Mouse (Mus musculus) cerebellum, postnatal 10 days (tissue): ENCODE data around the gene Gm136.
"Not testable (repeated sequence)": the region's sequence is repeated elsewhere in the genome, so short reads cannot be mapped to it uniquely, and the experiment has no call there.

Source experiments
- DNase-seq, 2 experiments: peaks; one replicate each; pipeline ENCODE4 v3.0.0; 2021; ENCODE audit warnings: mixed read lengths in 2 of 2

Gene Gm136

DNA sequence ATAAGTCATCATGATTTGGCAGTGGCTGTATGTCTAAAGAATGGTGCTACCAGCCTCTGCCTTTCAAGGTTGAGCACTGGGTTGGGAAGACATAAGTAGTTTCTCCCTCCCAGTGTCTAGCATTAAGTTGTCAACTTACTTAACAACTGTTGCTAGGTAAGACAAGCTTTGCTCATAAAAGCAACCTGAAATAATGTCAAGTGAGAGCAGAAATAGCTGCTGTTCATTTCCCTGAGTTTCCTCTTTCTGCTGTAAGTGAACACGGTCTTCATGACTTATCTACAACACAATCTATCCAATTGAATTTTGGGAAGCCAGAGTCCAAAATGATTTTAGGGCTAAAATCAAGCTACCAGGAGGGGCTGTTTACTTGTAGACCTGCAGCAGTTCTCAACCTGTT, at the start of gene Gm136:
Gene Gm136 (minus strand): TSS at position 101 of the 400 bp plus-strand sequence.
- no peak for DNase-seq

DNA sequence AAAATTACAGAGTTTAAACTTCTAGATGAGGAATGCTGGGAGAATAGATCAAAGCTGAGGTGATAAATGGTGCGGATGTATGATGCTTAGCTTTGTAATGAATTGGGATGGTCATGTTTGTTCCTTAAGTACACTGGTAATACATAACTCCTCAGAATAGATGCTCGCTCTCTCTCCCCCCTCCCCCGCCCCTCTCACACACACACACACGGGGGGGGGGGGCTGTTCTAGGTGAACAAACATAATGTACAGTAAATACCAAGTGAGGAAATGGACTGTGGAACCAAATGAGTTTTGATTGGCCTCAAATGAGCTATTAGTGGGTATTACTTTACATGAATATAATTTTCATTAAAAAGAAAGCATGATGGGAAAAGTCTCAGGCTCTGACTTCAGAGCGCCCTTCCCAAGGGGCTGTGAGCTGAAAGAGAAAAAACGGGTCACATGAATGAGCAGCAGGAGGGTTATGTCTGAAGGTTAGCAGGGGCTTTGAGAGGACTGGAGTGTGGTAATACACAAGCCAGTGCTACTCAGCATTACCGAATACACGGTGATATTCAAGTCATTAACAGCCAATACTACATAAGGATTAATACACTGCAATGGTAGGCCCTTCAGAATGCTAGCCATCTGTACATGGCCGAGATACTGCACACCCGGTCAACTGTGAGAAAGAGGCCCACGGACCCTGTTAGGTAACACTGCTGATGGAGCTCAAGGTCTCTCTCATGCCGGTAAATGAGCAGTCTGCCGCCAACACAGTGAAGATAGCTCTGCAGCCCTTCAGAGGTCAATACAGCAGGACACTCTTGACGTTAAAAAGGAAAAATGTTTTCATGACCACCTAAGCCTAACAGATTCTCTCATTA, 45.3 kb upstream of the Gm136 start:
- DNase-seq = no peak

DNA sequence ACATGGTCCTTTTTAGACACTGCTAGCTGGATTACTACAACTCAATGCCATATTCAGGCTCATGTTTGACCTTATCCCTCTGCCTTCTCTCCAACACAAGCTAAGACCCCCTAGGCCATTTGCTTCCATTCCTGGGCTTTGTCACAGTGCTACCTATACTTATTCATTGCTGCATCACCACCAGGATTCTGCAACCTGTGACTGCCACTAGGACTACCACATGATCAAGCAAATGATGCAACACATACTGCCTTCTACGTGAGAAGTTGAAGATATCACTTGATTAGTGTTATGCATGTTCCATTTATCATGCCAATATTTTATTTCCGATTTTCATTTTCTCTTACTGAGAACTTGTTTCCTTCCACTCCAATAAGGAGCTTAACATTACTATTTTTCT, 41.9 kb upstream of the Gm136 start:
- DNase-seq = no peak

GRCm38 (mm10) chr4:34797294-34797983, 41.4 kb upstream of the Gm136 start:
- DNase-seq = no peak

DNA sequence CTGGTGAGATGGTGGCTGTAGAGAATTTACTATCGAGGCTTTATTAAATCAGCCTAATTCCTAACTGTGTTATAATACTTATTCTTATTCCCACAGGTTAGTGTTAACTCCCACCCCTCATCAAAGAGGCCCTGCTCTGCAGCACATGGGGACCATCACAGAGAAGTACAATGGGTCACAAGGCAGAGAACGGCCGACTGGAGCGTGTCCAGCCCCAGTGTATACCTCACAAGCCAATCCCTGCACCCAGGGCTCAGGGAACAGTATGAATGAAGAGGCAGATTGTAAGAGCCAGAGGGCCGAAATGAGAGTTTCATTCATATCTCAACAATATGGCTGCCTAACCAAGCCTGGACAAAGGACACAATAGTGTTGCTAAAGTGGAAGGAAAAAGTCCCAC, 40.2 kb upstream of the Gm136 start:
- DNase-seq = no peak

GRCm38 (mm10) chr4:34786476-34786875, 30.4 kb upstream of the Gm136 start:
- no peak for DNase-seq

DNA sequence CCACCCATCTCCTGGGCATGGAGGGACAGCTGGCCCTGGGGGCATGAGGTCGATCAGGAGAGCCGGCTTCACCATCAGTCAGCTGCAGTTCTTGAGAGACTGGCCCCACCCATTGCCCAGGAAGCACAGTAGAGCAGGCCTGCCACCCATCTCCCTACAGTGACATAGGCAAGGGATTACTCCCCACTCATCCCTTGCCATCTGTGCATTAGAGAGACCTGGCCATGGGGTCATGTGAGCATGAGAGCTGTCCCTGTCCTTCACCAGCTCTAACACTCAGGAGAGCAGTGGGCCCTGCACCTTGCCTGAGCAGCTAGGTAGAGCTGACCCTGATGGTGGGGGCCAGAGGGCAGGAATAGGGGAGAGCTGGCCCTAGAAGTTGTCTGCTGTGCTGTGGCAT, 29.6 kb upstream of the Gm136 start:
- no peak for DNase-seq

DNA sequence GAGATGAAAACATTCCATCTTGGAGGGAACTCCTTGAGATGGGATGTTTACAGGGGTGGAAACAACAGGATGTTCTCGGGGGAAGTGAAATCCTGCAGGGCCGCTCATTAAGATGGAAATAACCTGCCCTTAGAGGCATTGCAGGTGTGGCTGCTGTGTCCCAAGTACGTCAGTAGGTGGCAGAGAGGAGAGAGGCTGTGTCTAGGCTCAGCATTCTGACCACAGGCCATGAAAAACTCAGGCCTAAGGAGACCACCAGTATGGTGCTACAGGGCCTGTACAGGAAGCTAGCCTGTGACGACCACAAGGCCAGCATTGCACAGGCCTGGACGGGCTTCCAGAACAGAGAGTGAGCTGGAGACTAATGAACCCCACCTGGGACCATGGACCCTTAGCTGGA, 28.8 kb upstream of the Gm136 start:
- DNase-seq = peak in 1 of 2 experiments; percentile 24

- DNase-seq = peak; percentile 44 to 47
Measured at GRCm38 (mm10) chr4:34782730-34783129, 26.7 kb upstream of the Gm136 start.

DNA sequence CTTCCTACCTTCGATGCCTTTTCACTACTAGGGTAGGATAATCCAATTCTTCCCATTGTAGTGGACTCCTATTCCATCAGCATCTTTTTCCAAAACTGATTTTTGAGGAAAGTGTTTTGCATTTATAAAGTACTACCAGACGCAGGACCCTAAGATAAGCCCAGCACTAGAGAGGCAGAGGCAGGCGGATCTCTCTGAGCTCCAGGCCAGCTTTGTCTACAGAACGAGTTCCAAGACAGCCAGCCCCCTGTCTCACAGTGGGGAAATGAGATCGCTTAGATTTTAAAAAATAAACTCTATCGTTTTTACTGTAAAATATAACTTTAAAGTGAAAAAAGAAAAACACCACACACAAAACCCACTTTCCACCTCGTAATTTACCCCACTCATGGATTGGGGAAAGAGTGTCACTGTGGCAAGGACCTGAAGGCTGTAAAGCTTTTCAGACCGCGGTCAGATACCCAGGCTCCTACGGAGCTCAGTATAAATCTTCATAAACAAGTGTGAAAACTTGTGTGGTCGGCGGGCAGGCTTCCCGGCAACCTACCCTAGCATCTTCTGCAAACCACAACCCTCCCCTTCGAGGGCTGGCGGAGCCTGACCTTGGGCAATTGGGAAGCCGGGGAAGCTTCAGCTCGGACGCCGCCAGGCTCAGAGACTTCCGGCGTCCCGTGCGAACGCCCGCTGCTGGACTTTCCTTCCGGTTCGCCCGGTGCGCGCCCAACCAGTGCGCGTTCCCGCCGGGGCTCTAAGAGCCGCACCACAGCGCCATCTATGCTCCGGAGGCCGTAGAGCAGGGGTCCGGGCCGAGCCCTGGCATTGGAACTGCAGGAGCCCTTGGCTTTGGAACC, 21.8 kb upstream of the Gm136 start, which contains the start of gene Smim8:
Gene Smim8 (minus strand): TSS at position 747 of the 851 bp plus-strand sequence.
- peak; percentile 97 to 98 for DNase-seq

GRCm38 (mm10) chr4:34771652-34772371, 15.7 kb upstream of the Gm136 start:
- DNase-seq = no peak

- DNase-seq = peak; percentile 31 to 51
Measured at GRCm38 (mm10) chr4:34749236-34749635, 6.8 kb downstream of the Gm136 start.

DNA sequence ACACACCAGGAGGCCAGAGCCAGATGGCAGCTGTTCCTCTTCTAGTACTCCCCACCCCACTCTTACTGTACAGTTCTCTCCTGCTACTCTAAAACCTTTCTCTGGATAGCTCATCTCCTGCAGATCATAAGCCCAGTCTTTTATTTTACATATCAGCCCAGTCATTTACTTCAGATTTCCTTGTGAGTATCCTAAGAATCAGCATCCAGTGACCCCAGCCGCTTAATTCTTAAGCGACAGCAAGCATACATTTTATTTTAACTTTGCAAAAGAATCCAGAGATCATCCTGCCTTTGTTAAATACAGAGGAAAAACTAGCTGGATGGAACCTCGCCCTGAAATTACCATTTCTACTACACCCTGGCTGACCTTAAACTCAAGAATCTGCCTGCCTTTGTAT, 21.6 kb downstream of the Gm136 start:
- no peak for DNase-seq

DNA sequence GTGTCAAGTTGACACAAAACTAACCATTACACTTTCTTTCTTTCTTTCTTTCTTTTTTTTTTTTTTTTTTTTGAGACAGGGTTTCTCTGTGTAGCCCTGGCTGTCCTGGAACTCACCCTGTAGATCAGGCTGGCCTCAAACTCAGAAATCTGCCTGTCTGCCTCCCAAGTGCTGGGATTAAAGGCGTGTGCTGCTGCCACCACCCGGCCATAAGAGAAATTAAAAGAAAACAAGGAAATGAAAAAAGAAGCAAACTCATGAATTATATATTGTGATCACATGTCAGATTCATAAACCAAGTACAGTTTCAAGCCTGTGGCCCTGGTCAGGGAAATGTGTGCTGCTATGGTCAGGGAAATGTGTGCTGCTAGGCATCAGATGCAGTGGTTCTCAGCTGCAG, 22.6 kb downstream of the Gm136 start:
- not testable (repeated sequence) for DNase-seq

GRCm38 (mm10) chr4:34729851-34730341, 26.2 kb downstream of the Gm136 start, which contains the start of gene Cfap206:
TSS of gene Cfap206 (minus strand) at chr4:34730206.
- DNase-seq = peak; percentile 75 to 85

GRCm38 (mm10) chr4:34725710-34726109, 30.4 kb downstream of the Gm136 start:
- not testable (repeated sequence) for DNase-seq

DNA sequence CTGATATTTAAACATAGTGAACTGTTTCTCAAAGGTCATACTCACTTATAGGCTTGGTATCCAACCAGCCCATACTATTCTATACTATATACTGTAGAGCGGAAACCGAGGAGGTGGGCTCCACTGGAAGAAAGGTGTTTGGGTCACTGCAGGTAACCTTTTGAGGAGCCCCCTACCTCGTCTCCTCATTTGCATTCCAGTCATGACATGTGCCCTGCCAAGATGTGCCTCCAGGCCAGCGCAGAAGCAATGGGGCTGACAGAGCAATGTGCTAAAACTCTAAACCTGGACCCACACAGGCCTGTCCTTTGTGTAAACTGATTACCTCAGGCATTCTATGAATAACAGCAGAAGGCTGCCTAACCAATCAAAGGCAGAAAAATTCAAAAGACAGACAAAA, 31.8 kb downstream of the Gm136 start:
- no peak for DNase-seq

- no peak for DNase-seq
Measured at GRCm38 (mm10) chr4:34723186-34723585, 32.9 kb downstream of the Gm136 start.

GRCm38 (mm10) chr4:34720127-34720895, 35.8 kb downstream of the Gm136 start:
- no peak for DNase-seq

DNA sequence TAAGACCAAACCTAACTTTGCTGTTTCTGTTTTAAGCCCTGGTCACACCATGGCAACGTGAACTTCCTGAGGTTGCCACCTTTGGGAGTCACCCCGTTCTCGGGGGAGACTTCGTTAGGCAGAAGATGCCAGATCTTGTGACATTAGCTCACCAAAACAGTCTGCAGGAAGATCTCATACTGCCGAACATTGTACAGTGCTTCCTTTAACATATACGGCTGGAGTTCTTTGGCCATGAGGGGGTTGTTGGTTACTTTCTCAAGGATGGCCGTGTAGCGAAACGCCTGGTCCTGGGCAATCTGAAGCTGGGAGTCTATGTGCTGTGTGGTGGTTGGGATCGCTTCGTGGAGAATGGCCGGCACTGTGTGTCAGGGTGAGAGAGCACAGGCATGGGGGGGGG, 36.6 kb downstream of the Gm136 start:
- no peak for DNase-seq

- DNase-seq = no peak
Measured at GRCm38 (mm10) chr4:34715062-34715461, 41.0 kb downstream of the Gm136 start.
